Mouse (Mus musculus) embryonic facial prominence, embryonic 12.5 days (tissue): ENCODE data around the gene Zfr2. TPM values are rescaled to one million over a fixed set of nuclear protein-coding genes. Genes with fewer than 3 reads are reported as not detected.
A peak's percentile ranks its signal among the peaks of the same experiment; 100 is the strongest.

Experiments
- ATAC-seq: fragments of 200-750 bp; cut with Nextera tagmentation; 2 replicates; pipeline ENCODE4 v1.8.0; 2017; ENCODE audit not compliant: insufficient number of reproducible peaks, insufficient read depth, low FRiP score, low TSS enrichment
- H3K27ac ChIP-seq: fragments of 300-500 bp; sonication (generic); 2 replicates; pipeline ENCODE4 v1.5.1; 2016; ENCODE audit warnings: mild to moderate bottlenecking
- H3K27me3 ChIP-seq: fragments of 300-500 bp; sonication (generic); 2 replicates; pipeline ENCODE4 v1.6.1; 2016; ENCODE audit warnings: mild to moderate bottlenecking, moderate library complexity
- H3K36me3 ChIP-seq: fragments of 300-500 bp; sonication (generic); 2 replicates; pipeline ENCODE4 v1.6.1; 2016; ENCODE audit warnings: mild to moderate bottlenecking
- H3K4me1 ChIP-seq: fragments of 300-500 bp; sonication (generic); 2 replicates; pipeline ENCODE4 v1.6.1; 2016
- H3K4me2 ChIP-seq: fragments of 300-500 bp; sonication (generic); replicated peaks from 2 replicates; pipeline ENCODE4 v1.6.1; 2016; ENCODE audit warnings: mild to moderate bottlenecking, moderate library complexity
- H3K4me3 ChIP-seq: fragments of 300-500 bp; sonication (generic); 2 replicates; pipeline ENCODE4 v1.5.1; 2016; ENCODE audit warnings: mild to moderate bottlenecking
- H3K9ac ChIP-seq: fragments of 300-500 bp; sonication (generic); 2 replicates; pipeline ENCODE4 v1.6.1; 2016; ENCODE audit warnings: mild to moderate bottlenecking, moderate library complexity
- H3K9me3 ChIP-seq: fragments of 300-500 bp; sonication (generic); 2 replicates; pipeline ENCODE4 v1.6.1; 2016; ENCODE audit warnings: mild to moderate bottlenecking, moderate library complexity
- WGBS: fragments of 180-500 bp; shearing (Covaris S2); methylation state at CpG from one replicate; pipeline ENCODE4 v1.1.7; 2016; 5-methylcytosine and 5-hydroxymethylcytosine counted together
- polyA plus RNA-seq: library from polyadenylated mRNA; unstranded; fragments of >200 nt; fragmentation: Nextera tagmentation; extraction: Ambion mirVana; gene quantifications from 2 replicates; pipeline ENCODE4 v1.2.1, GENCODE M21; 2016

Gene Zfr2
- polyA plus RNA-seq, 1 experiment from 2014 or later: 13.2 TPM

DNA sequence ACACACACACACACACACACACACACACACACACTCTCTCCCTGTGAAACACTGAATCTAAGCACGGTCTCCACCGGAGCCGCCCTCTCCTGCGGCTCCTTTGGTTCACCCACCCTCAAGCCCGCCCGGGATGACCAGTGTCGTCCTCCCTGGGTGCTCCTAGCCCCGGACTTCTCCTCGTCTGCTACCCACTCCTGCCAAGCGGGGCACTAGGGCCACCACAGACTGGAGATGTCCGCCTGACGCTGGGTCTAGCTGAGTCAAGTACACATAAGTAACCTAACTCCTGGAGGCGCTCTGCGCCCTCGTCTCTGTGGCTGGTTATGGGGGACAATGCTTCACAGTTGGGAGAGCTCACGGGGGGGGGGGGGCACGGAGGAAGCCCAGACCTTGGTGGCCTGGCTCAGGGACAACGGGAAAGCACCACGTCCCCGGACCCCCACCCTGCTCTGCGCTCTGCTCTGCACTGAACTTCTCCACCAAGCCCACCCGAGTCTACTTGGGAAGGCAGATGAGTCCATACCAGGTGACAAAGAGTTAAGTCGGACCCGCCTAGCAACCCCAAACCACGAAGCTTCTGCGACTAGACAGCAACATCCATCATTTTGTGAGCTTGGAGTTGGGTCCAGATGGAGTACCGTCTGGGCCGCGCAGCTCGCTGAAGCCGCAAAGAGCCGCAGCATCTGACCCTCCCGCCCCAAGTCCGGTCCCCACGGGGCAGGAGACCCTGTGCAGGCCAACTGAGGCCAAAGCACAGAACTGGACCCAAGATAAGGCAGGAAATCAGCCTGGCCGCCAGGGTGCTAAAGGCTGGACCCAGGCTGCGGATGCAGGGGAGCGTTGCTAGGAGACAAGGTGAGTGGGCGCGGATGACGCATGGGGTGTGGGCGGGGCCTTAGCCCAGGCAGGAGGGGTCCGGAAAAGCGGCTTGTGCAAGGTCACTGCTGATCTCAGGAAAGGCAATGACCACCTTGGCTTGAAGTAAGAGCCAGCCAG lies 19.8 kb downstream of the Zfr2 start, which contains the start of gene Matk:
Matk (plus strand) TSS at position 512 of the 996 bp plus-strand sequence.
- H3K4me1 ChIP-seq: peaks cover 17% of the 10 kb centered on the region
- H3K27ac ChIP-seq: no peak within 1 kb of the TSS
- ATAC-seq: no peak
- WGBS: 9% methylated on average over 44 of the region's 44 CpGs
- no peaks in the 10 kb centered on the region for H3K9me3 ChIP-seq
- no peaks in the 10 kb centered on the region for H3K36me3 ChIP-seq
- H3K27me3 ChIP-seq: peaks cover 73% of the 10 kb centered on the region
- H3K4me2 ChIP-seq: peak within 1 kb of the TSS; percentile 46
- H3K9ac ChIP-seq: peak within 1 kb of the TSS; percentile 31; the same call in 1 of the 2 replicates
- peak within 1 kb of the TSS; percentile 20; the same call in 1 of the 2 replicates for H3K4me3 ChIP-seq

GRCm38 (mm10) chr10:81254886-81255285 lies 21.9 kb downstream of the Zfr2 start:
- WGBS: 50% methylated on average over 1 of the region's 1 CpGs
- H3K9ac ChIP-seq: no peak overlapping the region
- H3K9me3 ChIP-seq: no peaks in the 10 kb centered on the region
- peaks cover 90% of the 10 kb centered on the region for H3K27me3 ChIP-seq
- peaks cover 21% of the 10 kb centered on the region for H3K4me1 ChIP-seq
- H3K4me2 ChIP-seq: no peak overlapping the region
- ATAC-seq: no peak
- H3K36me3 ChIP-seq: no peaks in the 10 kb centered on the region
- H3K27ac ChIP-seq: no peak overlapping the region
- H3K4me3 ChIP-seq: no peak overlapping the region

GRCm38 (mm10) chr10:81257158-81258039 lies 24.4 kb downstream of the Zfr2 start:
- no peaks in the 10 kb centered on the region for H3K9me3 ChIP-seq
- peaks cover 20% of the 10 kb centered on the region for H3K4me1 ChIP-seq
- WGBS: 2% methylated on average over 62 of the region's 62 CpGs
- H3K27me3 ChIP-seq: peaks cover 74% of the 10 kb centered on the region
- peaks cover 5% of the 10 kb centered on the region for H3K36me3 ChIP-seq
- ATAC-seq: no peak
- H3K27ac ChIP-seq: no peak overlapping the region
- H3K4me3 ChIP-seq: peak overlapping the region; percentile 48
- peak overlapping the region; percentile 45 for H3K9ac ChIP-seq
- peak overlapping the region; percentile 75 for H3K4me2 ChIP-seq

- H3K4me2 ChIP-seq: no peak overlapping the region
- no peaks in the 10 kb centered on the region for H3K9me3 ChIP-seq
- H3K36me3 ChIP-seq: peaks cover 24% of the 10 kb centered on the region
- H3K9ac ChIP-seq: peak overlapping the region; percentile 3; the same call in 1 of the 2 replicates
- no peak overlapping the region for H3K4me3 ChIP-seq
- H3K4me1 ChIP-seq: peaks cover 11% of the 10 kb centered on the region; the same call in 1 of the 2 replicates
- no peak overlapping the region for H3K27ac ChIP-seq
- WGBS: 51% methylated on average over 21 of the region's 21 CpGs
- H3K27me3 ChIP-seq: peaks cover 55% of the 10 kb centered on the region
- ATAC-seq: 0 out of 2 replicates have a peak, but pooled peaks have one; percentile 18
These were observed 26.4 kb downstream of the Zfr2 start for GRCm38 (mm10) chr10:81259225-81259884.

DNA sequence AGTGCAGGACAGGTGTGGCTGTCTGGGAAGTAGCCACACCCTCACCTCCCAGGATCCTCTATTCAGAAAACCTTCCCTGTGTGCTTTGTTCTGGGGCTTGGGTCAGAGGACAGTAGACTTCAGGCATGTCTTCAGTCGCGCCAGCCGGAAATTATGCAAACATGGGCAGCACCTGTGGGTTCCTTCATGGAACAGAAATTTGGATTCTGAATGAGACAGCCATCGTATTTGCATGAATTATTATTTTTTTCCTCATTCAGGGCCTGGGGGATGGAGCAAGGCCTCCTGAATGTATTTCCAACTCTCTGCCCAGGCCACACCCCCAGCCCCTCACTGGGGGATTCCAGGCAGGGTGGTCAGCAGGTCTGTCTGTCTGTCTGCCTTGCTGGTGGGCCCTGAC lies 28.1 kb downstream of the Zfr2 start:
- Histone ChIP-seq H3K27me3 (peaks cover 47% of the 10 kb centered on the region), H3K36me3 (peaks cover 36% of the 10 kb centered on the region), H3K27ac (no peak overlapping the region), H3K4me3 (no peak overlapping the region), H3K9me3 (no peaks in the 10 kb centered on the region), H3K4me2 (no peak overlapping the region), H3K4me1 (peaks cover 17% of the 10 kb centered on the region), H3K9ac (no peak overlapping the region)
- ATAC-seq: no peak
- 86% methylated on average over 4 of the region's 4 CpGs for WGBS

GRCm38 (mm10) chr10:81265540-81265939 lies 32.6 kb downstream of the Zfr2 start:
- Histone ChIP-seq H3K36me3 (peaks cover 37% of the 10 kb centered on the region), H3K4me3 (peak overlapping the region; percentile 61; the same call in 1 of the 2 replicates), H3K27ac (no peak overlapping the region), H3K27me3 (peaks cover 3% of the 10 kb centered on the region; the same call in 1 of the 2 replicates), H3K9me3 (no peaks in the 10 kb centered on the region), H3K4me1 (peaks cover 14% of the 10 kb centered on the region), H3K4me2 (peak overlapping the region; percentile 53), H3K9ac (peak overlapping the region; percentile 15)
- no peak for ATAC-seq
- 94% methylated on average over 8 of the region's 8 CpGs for WGBS

DNA sequence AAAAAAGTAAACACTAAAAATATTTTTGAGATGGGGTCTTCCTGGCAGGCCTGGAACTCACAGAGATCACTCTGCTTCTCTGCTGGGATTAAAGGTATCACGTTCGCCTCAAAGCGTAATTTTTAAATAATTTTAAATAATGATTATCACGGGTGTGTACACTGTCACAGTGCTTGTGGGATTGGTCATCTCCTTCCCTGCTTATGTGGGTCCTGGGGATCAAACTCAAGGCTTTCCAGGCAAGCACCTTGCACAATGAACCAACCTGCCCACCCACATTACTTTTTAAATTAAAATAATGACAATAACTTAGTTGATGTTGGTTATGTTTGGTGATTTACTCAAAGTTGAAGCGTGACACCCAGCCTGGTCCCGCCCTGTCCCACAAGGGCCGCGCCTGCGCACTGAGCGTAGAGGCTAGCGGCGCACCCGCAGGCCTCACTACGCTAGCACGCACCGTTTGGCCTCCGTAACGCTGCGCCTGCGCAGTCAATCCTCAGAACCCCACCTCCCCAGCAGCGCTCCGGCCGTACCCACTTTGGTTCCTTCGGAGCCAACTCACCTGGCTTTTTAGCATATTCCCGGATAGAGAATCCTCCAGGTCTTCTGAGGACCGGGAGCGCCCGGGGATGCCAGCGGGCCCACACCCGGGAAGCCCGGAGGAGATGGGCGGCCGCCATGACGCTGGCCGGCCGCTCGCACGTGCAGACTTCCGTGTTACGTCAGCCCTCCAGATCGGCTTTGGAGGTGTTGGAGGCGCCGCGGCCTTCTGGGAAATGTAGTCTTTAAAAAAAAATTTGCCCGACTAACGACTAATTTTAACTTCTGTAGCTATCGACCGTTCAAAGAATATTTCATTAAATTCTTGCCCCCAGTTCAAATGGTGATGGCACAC lies 33.5 kb downstream of the Zfr2 start, which contains the start of the genes Mrpl54 and Apba3:
Mrpl54 (minus strand) TSS at position 724 of the 895 bp plus-strand sequence.
Apba3 (plus strand) TSS at position 750 of the 895 bp plus-strand sequence.
- H3K27me3 ChIP-seq: no peaks in the 10 kb centered on the region
- peak within 1 kb of the TSS; percentile 88 for H3K4me2 ChIP-seq
- H3K9me3 ChIP-seq: no peaks in the 10 kb centered on the region
- peak; percentile 91 for ATAC-seq
- WGBS: under 1% methylated on average over 48 of the region's 48 CpGs
- peak within 1 kb of the TSS; percentile 70 for H3K4me3 ChIP-seq
- peak within 1 kb of the TSS; percentile 65 for H3K9ac ChIP-seq
- peaks cover 46% of the 10 kb centered on the region for H3K36me3 ChIP-seq
- peaks cover 14% of the 10 kb centered on the region for H3K4me1 ChIP-seq
- H3K27ac ChIP-seq: peak within 1 kb of the TSS; percentile 83

DNA sequence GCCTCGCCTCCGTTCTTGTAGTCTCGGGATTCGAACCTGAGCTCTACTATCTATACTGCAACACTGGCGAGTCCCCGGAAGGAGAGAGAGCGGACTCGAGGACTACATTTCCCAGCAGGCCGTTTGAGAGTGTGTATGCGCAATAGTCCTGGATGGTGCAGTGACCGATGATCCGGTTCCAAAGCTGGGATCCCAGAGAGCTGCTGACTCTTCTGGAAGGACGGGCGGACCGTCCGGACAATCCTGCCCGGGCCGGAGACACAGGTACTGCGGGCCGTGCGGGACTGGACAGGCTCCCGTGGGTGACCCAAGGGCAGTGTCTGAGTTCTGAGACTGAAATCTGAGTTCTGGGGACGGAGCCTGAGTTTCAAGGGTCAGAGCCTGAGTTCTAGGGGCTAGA lies 35.1 kb downstream of the Zfr2 start:
- H3K27me3 ChIP-seq: no peaks in the 10 kb centered on the region
- H3K4me1 ChIP-seq: peaks cover 14% of the 10 kb centered on the region
- H3K4me2 ChIP-seq: peak overlapping the region; percentile 88
- H3K27ac ChIP-seq: 0 out of 2 replicates have a peak overlapping the region, but pooled peaks have one; percentile 46
- ATAC-seq: 0 out of 2 replicates have a peak, but pooled peaks have one; percentile 11
- H3K9ac ChIP-seq: peak overlapping the region; percentile 78
- WGBS: 3% methylated on average over 23 of the region's 23 CpGs
- peak overlapping the region; percentile 70 for H3K4me3 ChIP-seq
- peaks cover 51% of the 10 kb centered on the region for H3K36me3 ChIP-seq
- no peaks in the 10 kb centered on the region for H3K9me3 ChIP-seq

- H3K9ac ChIP-seq: peak overlapping the region; percentile 78
- peak overlapping the region; percentile 70 for H3K4me3 ChIP-seq
- peaks cover 51% of the 10 kb centered on the region for H3K36me3 ChIP-seq
- H3K27ac ChIP-seq: no peak overlapping the region
- ATAC-seq: no peak
- H3K9me3 ChIP-seq: no peaks in the 10 kb centered on the region
- peaks cover 14% of the 10 kb centered on the region for H3K4me1 ChIP-seq
- WGBS: 83% methylated on average over 16 of the region's 16 CpGs
- no peaks in the 10 kb centered on the region for H3K27me3 ChIP-seq
- H3K4me2 ChIP-seq: peak overlapping the region; percentile 88
These were observed 35.9 kb downstream of the Zfr2 start for GRCm38 (mm10) chr10:81268643-81269412.
